Mouse (Mus musculus) layer of hippocampus, adult 2 months (tissue): ENCODE results near the gene Dock9. TPM values are rescaled to one million over a fixed set of nuclear protein-coding genes. Genes with fewer than 3 reads are reported as not detected.

Experiments used
- DNase-seq, 2 experiments: peaks; one replicate each; pipeline ENCODE4 v3.0.0; 2022; ENCODE audit warnings: low spot score in 2 of 2
- H3K27ac ChIP-seq: fragments of 200-600 bp; 2 replicates; pipeline ENCODE4 v1.8.1; 2022
- H3K4me3 ChIP-seq: fragments of 200-600 bp; 2 replicates; pipeline ENCODE4 v1.8.1; 2022; ENCODE audit warnings: mild to moderate bottlenecking
- CTCF ChIP-seq: fragments of 200-600 bp; conservative IDR thresholded peaks from 2 replicates; pipeline ENCODE4 v1.8.1; 2022; ENCODE audit warnings: antibody characterized with exemption, mild to moderate bottlenecking, moderate library complexity
- total RNA-seq, 2 experiments: library from RNA; stranded (reverse); gene quantifications; 2 replicates each; pipeline ENCODE4 v1.2.3; 2021

The Dock9 gene
- total RNA-seq, 2 experiments from 2014 or later, result 217 to 222 TPM

GRCm38 (mm10) chr14:121621806-121622205 is 175.8 kb downstream of the Dock9 start:
- no peak for TF ChIP-seq CTCF
- Histone ChIP-seq H3K4me3 (no peak overlapping the region), H3K27ac (peak overlapping the region; percentile 39; the same call in 1 of the 2 replicates)
- DNase-seq, result no peak

GRCm38 (mm10) chr14:121620567-121620966 is 177.1 kb downstream of the Dock9 start:
- TF ChIP-seq CTCF, result no peak
- no peak overlapping the region for H3K4me3 ChIP-seq
- H3K27ac ChIP-seq, result no peak overlapping the region
- DNase-seq, result no peak

GRCm38 (mm10) chr14:121620157-121620556 is 177.5 kb downstream of the Dock9 start:
- DNase-seq, result no peak
- H3K27ac ChIP-seq, result no peak overlapping the region
- H3K4me3 ChIP-seq, result no peak overlapping the region
- peak; percentile 60 for TF ChIP-seq CTCF

- H3K27ac ChIP-seq, result peak overlapping the region; percentile 84
Measured at GRCm38 (mm10) chr14:121617645-121618390, 179.8 kb downstream of the Dock9 start.

GRCm38 (mm10) chr14:121615431-121615830 is 182.2 kb downstream of the Dock9 start:
- DNase-seq, result no peak
- Histone ChIP-seq H3K27ac (peak overlapping the region; percentile 66; the same call in 1 of the 2 replicates), H3K4me3 (no peak overlapping the region)
- TF ChIP-seq CTCF, result no peak

More at GRCm38 (mm10) chr14:121617645-121618390, 179.8 kb downstream of the Dock9 start:
- H3K4me3 ChIP-seq, result no peak overlapping the region
- peak; percentile 90 to 92 for DNase-seq
- no peak for TF ChIP-seq CTCF

GRCm38 (mm10) chr14:121614461-121615170 is 183.0 kb downstream of the Dock9 start:
- no peak overlapping the region for H3K4me3 ChIP-seq
- H3K27ac ChIP-seq, result peak overlapping the region; percentile 66
- no peak for TF ChIP-seq CTCF
- no peak for DNase-seq

GRCm38 (mm10) chr14:121613490-121613889 is 184.1 kb downstream of the Dock9 start:
- DNase-seq, result no peak
- H3K4me3 ChIP-seq, result no peak overlapping the region
- no peak for TF ChIP-seq CTCF
- H3K27ac ChIP-seq, result peak overlapping the region; percentile 66; the same call in 1 of the 2 replicates

- Histone ChIP-seq H3K27ac (no peak overlapping the region; the same call in 1 of the 2 replicates), H3K4me3 (no peak overlapping the region)
- no peak for TF ChIP-seq CTCF
- no peak for DNase-seq
Measured at GRCm38 (mm10) chr14:121612926-121613325, 184.7 kb downstream of the Dock9 start.

- H3K27ac ChIP-seq, result no peak overlapping the region
- no peak for DNase-seq
- no peak overlapping the region for H3K4me3 ChIP-seq
- no peak for TF ChIP-seq CTCF
Measured at GRCm38 (mm10) chr14:121611533-121611932, 186.1 kb downstream of the Dock9 start.

GRCm38 (mm10) chr14:121611098-121611497 is 186.5 kb downstream of the Dock9 start:
- no peak overlapping the region for H3K27ac ChIP-seq
- no peak overlapping the region for H3K4me3 ChIP-seq
- no peak for DNase-seq
- TF ChIP-seq CTCF, result no peak

- no peak for DNase-seq
- no peak for TF ChIP-seq CTCF
- Histone ChIP-seq H3K4me3 (no peak overlapping the region), H3K27ac (no peak overlapping the region)
Measured at GRCm38 (mm10) chr14:121608522-121608921, 189.1 kb downstream of the Dock9 start.

- Histone ChIP-seq H3K4me3 (no peak overlapping the region), H3K27ac (peak overlapping the region; percentile 88; the same call in 1 of the 2 replicates)
- DNase-seq, result no peak
- no peak for TF ChIP-seq CTCF
Measured at GRCm38 (mm10) chr14:121606433-121606832, 191.2 kb downstream of the Dock9 start.

GRCm38 (mm10) chr14:121605260-121605659 is 192.4 kb downstream of the Dock9 start:
- no peak for DNase-seq
- TF ChIP-seq CTCF, result no peak
- Histone ChIP-seq H3K4me3 (no peak overlapping the region), H3K27ac (peak overlapping the region; percentile 88)
